Mouse (Mus musculus) effector memory CD4-positive, alpha-beta T cell, adult 5 months (primary cell): Measurements from ENCODE around the gene Mei1. TPM values are rescaled to one million over a fixed set of nuclear protein-coding genes. Genes with fewer than 3 reads are reported as not detected.

Experiments used
- polyA plus RNA-seq: library from polyadenylated mRNA; unstranded; fragments of 100-300 nt; shearing (Covaris generic); gene quantifications from one replicate; pipeline ENCODE4 v1.2.1, GENCODE M21; 2017

The Mei1 gene
- not detected for polyA plus RNA-seq

GRCm38 (mm10) chr15:82069898-82070297 is at the start of gene Mei1:
Gene Mei1 (plus strand): TSS chr15:82069996.

GRCm38 (mm10) chr15:82033762-82034161 is 36.0 kb upstream of the Mei1 start, which contains the start of gene Desi1:
Gene Desi1 (minus strand): TSS chr15:82033862.

GRCm38 (mm10) chr15:82047080-82047883 is 22.5 kb upstream of the Mei1 start, which contains the start of gene Snu13:
Gene Snu13 (minus strand): TSS chr15:82047598.

GRCm38 (mm10) chr15:82058719-82059201 is 11.0 kb upstream of the Mei1 start, which contains the start of gene 4930407I10Rik:
Gene 4930407I10Rik (plus strand): TSS chr15:82059151.

GRCm38 (mm10) chr15:82127426-82128374 is 57.9 kb downstream of the Mei1 start, which contains the start of gene Ccdc134:
Gene Ccdc134 (plus strand): TSS chr15:82127922.

GRCm38 (mm10) chr15:82146770-82147610 is 77.2 kb downstream of the Mei1 start, which contains the start of gene Srebf2:
Gene Srebf2 (plus strand): TSS chr15:82147181.

Other genes starting within 250 kb of the Mei1 start
- 535 TPM for gene Tob2, start 211.2 kb upstream of the Mei1 start, polyA plus RNA-seq
- gene Phf5a, start 198.1 kb upstream of the Mei1 start, polyA plus RNA-seq, result 75.8 TPM
- gene Aco2, start 197.7 kb upstream of the Mei1 start, polyA plus RNA-seq, result 115 TPM
- 32.1 TPM for gene Polr3h, start 143.8 kb upstream of the Mei1 start, polyA plus RNA-seq
- not detected for gene Csdc2, start 133.2 kb upstream of the Mei1 start, polyA plus RNA-seq
- 7.9 TPM for gene Pmm1, start 109.1 kb upstream of the Mei1 start, polyA plus RNA-seq
- gene 1700029P11Rik, start 89.5 kb upstream of the Mei1 start, polyA plus RNA-seq, result not detected
- gene Xrcc6, start 82.2 kb upstream of the Mei1 start, polyA plus RNA-seq, result 36.4 TPM
- gene Desi1, start 36.1 kb upstream of the Mei1 start, polyA plus RNA-seq, result 29.9 TPM
- gene Snu13, start 22.4 kb upstream of the Mei1 start, polyA plus RNA-seq, result 238 TPM
- gene 4930407I10Rik, start 10.8 kb upstream of the Mei1 start, polyA plus RNA-seq, result not detected
- gene Ccdc134, start 57.9 kb downstream of the Mei1 start, polyA plus RNA-seq, result 31.0 TPM
- gene Srebf2, start 77.2 kb downstream of the Mei1 start, polyA plus RNA-seq, result 179 TPM
- not detected for gene Shisa8, start 142.8 kb downstream of the Mei1 start, polyA plus RNA-seq
- 0.56 TPM for gene Tnfrsf13c, start 154.4 kb downstream of the Mei1 start, polyA plus RNA-seq
- 0.84 TPM for gene Cenpm, start 174.8 kb downstream of the Mei1 start, polyA plus RNA-seq
- not detected for gene 1500009C09Rik, start 182.4 kb downstream of the Mei1 start, polyA plus RNA-seq
- not detected for gene Sept3, start 204.9 kb downstream of the Mei1 start, polyA plus RNA-seq
- not detected for gene Wbp2nl, start 229.0 kb downstream of the Mei1 start, polyA plus RNA-seq